Mouse (Mus musculus) forebrain, embryonic 14.5 days (tissue): ENCODE results near the gene Olfr1412. TPM values are rescaled to one million over a fixed set of nuclear protein-coding genes. Genes with fewer than 3 reads are reported as not detected.

ENCODE experiments used
- polyA plus RNA-seq: library from polyadenylated mRNA; unstranded; fragments of >200 nt; fragmentation: Nextera tagmentation; extraction: Ambion mirVana; gene quantifications from 2 replicates; pipeline ENCODE4 v1.2.1, GENCODE M21; 2014

The Olfr1412 gene
- polyA plus RNA-seq, 1 experiment from 2014 or later: not detected

Other genes with a start within 250 kb of the Olfr1412 start
- 304 and 311 TPM in 2 replicates for gene Ndufa10, start 111.9 kb upstream of the Olfr1412 start, polyA plus RNA-seq
- gene Olfr1416, start 100.7 kb upstream of the Olfr1412 start, polyA plus RNA-seq: not detected in 2 replicates
- gene Olfr1415, start 89.7 kb upstream of the Olfr1412 start, polyA plus RNA-seq: not detected in 2 replicates
- not detected in 2 replicates for gene Olfr1414, start 67.1 kb upstream of the Olfr1412 start, polyA plus RNA-seq
- not detected in 2 replicates for gene Olfr1413, start 14.5 kb upstream of the Olfr1412 start, polyA plus RNA-seq
- not detected in 2 replicates for gene Olfr1411, start 8.6 kb downstream of the Olfr1412 start, polyA plus RNA-seq
- gene Olfr1410, start 20.0 kb downstream of the Olfr1412 start, polyA plus RNA-seq: not detected in 2 replicates
- gene Olfr12, start 32.0 kb downstream of the Olfr1412 start, polyA plus RNA-seq: not detected in 2 replicates
- 509 and 677 TPM in 2 replicates for gene Cops9, start 56.2 kb downstream of the Olfr1412 start, polyA plus RNA-seq
- gene Otos, start 63.1 kb downstream of the Olfr1412 start, polyA plus RNA-seq: 0.11 TPM in 1 of 2 replicates, not detected in the other
- gene Gpc1, start 245.9 kb downstream of the Olfr1412 start, polyA plus RNA-seq: 58.4 and 66.8 TPM in 2 replicates